Mouse (Mus musculus): ENCODE measurements at regions not wholly inside any gene's neighbourhood (a gene's known extent, or its start where the extent isn't known, plus 50 kb on each side); places are given as distances from the start of the nearest gene placed in this dataset.

- no peak overlapping the region for H3K4me3 ChIP-seq (replicated peaks; ENCODE audit: low read length)
- H3K4me1 ChIP-seq (replicated peaks; ENCODE audit: low read depth, low read length), result peaks cover 34% of the 10 kb centered on the region
- no peaks in the 10 kb centered on the region for H3K27me3 ChIP-seq (ENCODE audit: insufficient read depth, low read length)
- TF ChIP-seq CTCF (conservative IDR thresholded peaks at IDR 0.05; ENCODE audit: low read length) (no peak), POU5F1 (IDR thresholded peaks at IDR 0.05; ENCODE audit: borderline replicate concordance, low read length) (no peak), NANOG (IDR thresholded peaks at IDR 0.05; ENCODE audit: borderline replicate concordance, low read length) (no peak)
- H3K9me3 ChIP-seq (ENCODE audit: low read length), result peaks cover 52% of the 10 kb centered on the region
- H3K36me3 ChIP-seq (ENCODE audit: insufficient read depth, low read length), result 0 out of 2 replicates have a peak, but pooled peaks cover 4% of the 10 kb centered on the region
Observed at GRCm38 (mm10) chr12:54354187-54354586, 150.5 kb upstream of the Egln3 start.

DNA sequence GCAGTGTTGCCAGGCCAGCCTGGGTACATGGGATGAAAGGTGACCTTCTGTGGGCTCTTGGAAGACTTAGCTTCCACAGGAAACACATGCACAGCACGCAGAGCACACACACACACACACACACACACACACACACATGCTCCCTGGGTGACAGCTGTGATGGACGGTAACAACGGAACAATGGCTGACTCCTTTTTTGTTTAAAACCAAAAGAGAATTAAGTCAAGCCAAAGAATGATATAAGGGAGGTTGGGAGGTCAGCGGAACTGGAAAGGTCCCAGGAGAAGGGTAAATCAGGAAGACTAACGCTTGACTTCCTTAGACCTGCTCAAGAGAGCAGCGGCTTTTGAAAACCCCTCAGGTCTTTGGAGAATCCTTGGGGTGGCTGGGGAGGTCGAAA lies 150.0 kb upstream of the Egln3 start:
- H3K4me1 ChIP-seq (replicated peaks; ENCODE audit: low read depth, low read length), result peaks cover 34% of the 10 kb centered on the region
- no peaks in the 10 kb centered on the region for H3K27me3 ChIP-seq (ENCODE audit: insufficient read depth, low read length)
- no peak overlapping the region for H3K4me3 ChIP-seq (replicated peaks; ENCODE audit: low read length)
- H3K9me3 ChIP-seq (ENCODE audit: low read length), result peaks cover 52% of the 10 kb centered on the region
- 0 out of 2 replicates have a peak, but pooled peaks cover 4% of the 10 kb centered on the region for H3K36me3 ChIP-seq (ENCODE audit: insufficient read depth, low read length)
- TF ChIP-seq NANOG (IDR thresholded peaks at IDR 0.05; ENCODE audit: borderline replicate concordance, low read length) (no peak), CTCF (conservative IDR thresholded peaks at IDR 0.05; ENCODE audit: low read length) (no peak), POU5F1 (IDR thresholded peaks at IDR 0.05; ENCODE audit: borderline replicate concordance, low read length) (no peak)

- TF ChIP-seq NANOG (IDR thresholded peaks at IDR 0.05; ENCODE audit: borderline replicate concordance, low read length) (no peak), POU5F1 (IDR thresholded peaks at IDR 0.05; ENCODE audit: borderline replicate concordance, low read length) (no peak), CTCF (conservative IDR thresholded peaks at IDR 0.05; ENCODE audit: low read length) (0 out of 2 replicates have a peak, but pooled peaks have one; percentile 4)
- peaks cover 49% of the 10 kb centered on the region for H3K9me3 ChIP-seq (ENCODE audit: low read length)
- 0 out of 2 replicates have a peak, but pooled peaks cover 4% of the 10 kb centered on the region for H3K36me3 ChIP-seq (ENCODE audit: insufficient read depth, low read length)
- no peaks in the 10 kb centered on the region for H3K27me3 ChIP-seq (ENCODE audit: insufficient read depth, low read length)
- no peak overlapping the region for H3K4me3 ChIP-seq (replicated peaks; ENCODE audit: low read length)
- peaks cover 34% of the 10 kb centered on the region for H3K4me1 ChIP-seq (replicated peaks; ENCODE audit: low read depth, low read length)
Observed at GRCm38 (mm10) chr12:54352963-54353606, 149.4 kb upstream of the Egln3 start.

- H3K9me3 ChIP-seq (ENCODE audit: low read length), result peaks cover 21% of the 10 kb centered on the region
- H3K27me3 ChIP-seq (ENCODE audit: insufficient read depth, low read length), result no peaks in the 10 kb centered on the region
- no peak overlapping the region for H3K4me3 ChIP-seq (replicated peaks; ENCODE audit: low read length)
- H3K4me1 ChIP-seq (replicated peaks; ENCODE audit: low read depth, low read length), result peaks cover 34% of the 10 kb centered on the region
- no peak for TF ChIP-seq CTCF (conservative IDR thresholded peaks at IDR 0.05; ENCODE audit: low read length)
- H3K36me3 ChIP-seq (ENCODE audit: insufficient read depth, low read length), result no peaks in the 10 kb centered on the region
Observed at GRCm38 (mm10) chr12:54350293-54350692, 146.6 kb upstream of the Egln3 start.

DNA sequence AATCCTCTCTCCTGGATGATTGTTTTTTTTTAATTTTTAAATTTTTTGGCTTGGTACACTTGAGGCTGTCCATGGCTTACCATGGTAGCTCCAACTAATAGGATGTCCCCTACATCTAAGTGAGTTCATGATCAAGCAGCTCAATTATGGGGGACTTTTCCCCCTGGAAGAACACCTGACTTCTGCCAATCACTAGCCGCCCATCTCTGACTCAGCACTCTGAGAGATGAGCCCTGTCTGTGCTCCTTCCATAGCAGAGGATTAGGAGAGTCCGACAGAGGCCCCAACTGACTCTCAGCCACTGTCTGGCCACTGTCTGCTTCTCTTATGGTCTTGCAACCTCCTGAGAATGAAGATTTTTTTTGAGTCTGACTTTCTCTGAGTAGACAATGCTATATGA lies 145.7 kb upstream of the Egln3 start:
- peaks cover 13% of the 10 kb centered on the region for H3K9me3 ChIP-seq (ENCODE audit: low read length)
- peaks cover 26% of the 10 kb centered on the region for H3K4me1 ChIP-seq (replicated peaks; ENCODE audit: low read depth, low read length)
- no peaks in the 10 kb centered on the region for H3K36me3 ChIP-seq (ENCODE audit: insufficient read depth, low read length)
- no peak overlapping the region for H3K4me3 ChIP-seq (replicated peaks; ENCODE audit: low read length)
- H3K27me3 ChIP-seq (ENCODE audit: insufficient read depth, low read length), result no peaks in the 10 kb centered on the region
- no peak for TF ChIP-seq NANOG (IDR thresholded peaks at IDR 0.05; ENCODE audit: borderline replicate concordance, low read length)
- TF ChIP-seq POU5F1 (IDR thresholded peaks at IDR 0.05; ENCODE audit: borderline replicate concordance, low read length), result no peak
- TF ChIP-seq CTCF (conservative IDR thresholded peaks at IDR 0.05; ENCODE audit: low read length), result no peak

DNA sequence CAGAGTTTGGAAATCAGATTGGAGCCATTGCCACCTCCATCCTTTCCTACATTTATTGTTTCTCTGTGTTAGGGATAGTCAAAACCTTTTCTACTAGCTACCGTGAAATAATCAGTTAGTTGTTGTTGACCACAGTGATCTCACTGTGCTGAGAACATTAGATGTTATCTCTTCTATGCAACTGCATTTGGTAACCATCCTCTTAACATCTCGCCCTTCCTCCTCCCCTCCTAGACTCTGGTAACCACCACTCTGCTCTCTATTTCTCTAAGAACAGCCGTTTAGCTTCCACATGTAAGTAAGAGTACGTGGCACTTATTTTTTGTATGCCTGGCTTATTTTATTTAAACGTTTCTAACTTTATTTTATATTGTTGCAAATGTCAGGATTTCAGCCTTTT lies 139.8 kb upstream of the Egln3 start:
- TF ChIP-seq CTCF (conservative IDR thresholded peaks at IDR 0.05; ENCODE audit: low read length), result no peak
- no peak for TF ChIP-seq NANOG (IDR thresholded peaks at IDR 0.05; ENCODE audit: borderline replicate concordance, low read length)
- TF ChIP-seq POU5F1 (IDR thresholded peaks at IDR 0.05; ENCODE audit: borderline replicate concordance, low read length), result no peak
- H3K4me1 ChIP-seq (replicated peaks; ENCODE audit: low read depth, low read length), result no peaks in the 10 kb centered on the region
- H3K9me3 ChIP-seq (ENCODE audit: low read length), result no peaks in the 10 kb centered on the region
- no peaks in the 10 kb centered on the region for H3K36me3 ChIP-seq (ENCODE audit: insufficient read depth, low read length)
- H3K27me3 ChIP-seq (ENCODE audit: insufficient read depth, low read length), result no peaks in the 10 kb centered on the region
- no peak overlapping the region for H3K4me3 ChIP-seq (replicated peaks; ENCODE audit: low read length)

DNA sequence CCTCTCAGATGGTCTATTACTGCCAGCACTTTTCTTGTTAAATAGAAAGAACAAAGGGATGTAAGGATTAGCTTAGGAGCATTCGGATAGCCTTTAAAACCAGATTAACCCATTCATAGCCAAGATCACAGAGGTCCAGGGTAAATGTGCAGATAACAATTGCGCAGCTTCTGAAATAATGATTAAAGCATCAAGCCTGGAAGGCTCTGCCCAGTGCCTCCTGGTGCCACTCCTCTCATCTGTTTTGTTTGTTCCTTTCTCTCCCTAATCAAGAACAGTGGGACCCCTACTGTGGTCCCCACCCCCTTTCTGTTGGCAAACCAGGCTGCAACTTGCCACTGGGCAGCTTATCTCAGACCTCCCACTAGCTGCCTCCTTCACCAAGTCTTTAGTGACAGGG lies 131.8 kb upstream of the Egln3 start:
- TF ChIP-seq CTCF (conservative IDR thresholded peaks at IDR 0.05; ENCODE audit: low read length) (no peak), NANOG (IDR thresholded peaks at IDR 0.05; ENCODE audit: borderline replicate concordance, low read length) (no peak), POU5F1 (IDR thresholded peaks at IDR 0.05; ENCODE audit: borderline replicate concordance, low read length) (no peak)
- Histone ChIP-seq H3K4me1 (replicated peaks; ENCODE audit: low read depth, low read length) (peaks cover 17% of the 10 kb centered on the region), H3K27me3 (ENCODE audit: insufficient read depth, low read length) (no peaks in the 10 kb centered on the region; the same call in 1 of the 2 replicates), H3K4me3 (replicated peaks; ENCODE audit: low read length) (no peak overlapping the region), H3K36me3 (ENCODE audit: insufficient read depth, low read length) (no peaks in the 10 kb centered on the region), H3K9me3 (ENCODE audit: low read length) (no peaks in the 10 kb centered on the region)

- H3K36me3 ChIP-seq (ENCODE audit: insufficient read depth, low read length), result no peaks in the 10 kb centered on the region
- no peaks in the 10 kb centered on the region; the same call in 1 of the 2 replicates for H3K27me3 ChIP-seq (ENCODE audit: insufficient read depth, low read length)
- H3K9me3 ChIP-seq (ENCODE audit: low read length), result no peaks in the 10 kb centered on the region
- no peak for TF ChIP-seq NANOG (IDR thresholded peaks at IDR 0.05; ENCODE audit: borderline replicate concordance, low read length)
- no peak for TF ChIP-seq POU5F1 (IDR thresholded peaks at IDR 0.05; ENCODE audit: borderline replicate concordance, low read length)
- TF ChIP-seq CTCF (conservative IDR thresholded peaks at IDR 0.05; ENCODE audit: low read length), result no peak
- H3K4me3 ChIP-seq (replicated peaks; ENCODE audit: low read length), result no peak overlapping the region
- H3K4me1 ChIP-seq (replicated peaks; ENCODE audit: low read depth, low read length), result peaks cover 17% of the 10 kb centered on the region
Observed at GRCm38 (mm10) chr12:54334491-54335132, 131.0 kb upstream of the Egln3 start.

Data from E14TG2a.4 (cell line).